ENCODE assay signal across 19 mouse cellular contexts in genomic region chr1:82110071-82110635, GRCm38 (mm10).
DNase-seq lines count a peak whose midpoint lies in the region; ATAC-seq and TF ChIP-seq lines count a peak whose summit lies in the region.
"Had no signal": no experiment of that assay in that cellular context is flagged by ENCODE, and none has a peak within 500 bp of the region (broad histone marks: within the 10 kb centered on the region; RNA-seq: fewer than 3 reads in every experiment).

No protein-coding gene starts in this region.

- in situ Hi-C loops in Patski (cut with MboI; ENCODE audit: low pct_unique_long_range_greater_than_20kb) = no loop called here

- H3K36me3 ChIP-seq in kidney, embryonic 16.5 days (ENCODE audit: insufficient read depth, low read length) = no peaks in the 10 kb centered on the region
- no peaks in the 10 kb centered on the region for H3K36me3 ChIP-seq in midbrain, embryonic 15.5 days (replicated peaks)
- H3K36me3 ChIP-seq: embryonic facial prominence, embryonic 13.5 days; neural tube, embryonic 12.5 days had no signal

- TF ChIP-seq CTCF in Patski (IDR thresholded peaks at IDR 0.05) = no peak

- H3K9ac ChIP-seq in kidney, embryonic 16.5 days (replicated peaks; ENCODE audit: low read length) = no peak overlapping the region
- H3K9ac ChIP-seq in midbrain, embryonic 15.5 days = no peak overlapping the region
- H3K9ac ChIP-seq: embryonic facial prominence, embryonic 13.5 days; neural tube, embryonic 12.5 days had no signal

- ATAC-seq in kidney, embryonic 16.5 days (ENCODE audit: low FRiP score, low TSS enrichment) = no peak
- ATAC-seq in Patski = peak; percentile 73
- ATAC-seq in midbrain, embryonic 15.5 days (replicated peaks) = no peak
- ATAC-seq: forebrain, embryonic 16.5 days; hindbrain, embryonic 16.5 days; intestine, embryonic 16.5 days had no signal

- H3K4me3 ChIP-seq in kidney, embryonic 16.5 days (ENCODE audit: low read length) = no peak overlapping the region
- no peak overlapping the region for H3K4me3 ChIP-seq in midbrain, embryonic 15.5 days
- H3K4me3 ChIP-seq: embryonic facial prominence, embryonic 13.5 days; heart, adult 2 months; neural tube, embryonic 12.5 days had no signal

- no peaks in the 10 kb centered on the region for H3K4me1 ChIP-seq in kidney, embryonic 16.5 days (ENCODE audit: insufficient read depth, low read length)
- H3K4me1 ChIP-seq in midbrain, embryonic 15.5 days = no peaks in the 10 kb centered on the region
- H3K4me1 ChIP-seq: neural tube, embryonic 12.5 days had no signal

- CTCF ChIA-PET in Patski (lab: Charles Lee) = no interaction called here

- no peaks in the 10 kb centered on the region for H3K9me3 ChIP-seq in kidney, embryonic 16.5 days (ENCODE audit: low read length)
- no peaks in the 10 kb centered on the region for H3K9me3 ChIP-seq in midbrain, embryonic 15.5 days
- H3K9me3 ChIP-seq: embryonic facial prominence, embryonic 13.5 days; neural tube, embryonic 12.5 days had no signal

- no peak overlapping the region for H3K27ac ChIP-seq in kidney, embryonic 16.5 days (ENCODE audit: low read length)
- H3K27ac ChIP-seq in midbrain, embryonic 15.5 days = no peak overlapping the region
- H3K27ac ChIP-seq: embryonic facial prominence, embryonic 13.5 days; heart, adult 2 months; kidney, postnatal 0 days; macrophage; neural tube, embryonic 12.5 days had no signal

- DNase-seq in adrenal gland, postnatal 25 days = peak; percentile 4
- no peak for DNase-seq in adrenal gland, adult 8-10 months
- peak; percentile 3 for DNase-seq in kidney, postnatal 14 days
- DNase-seq in Patski (ENCODE audit: low read depth, low spot score) = peak; percentile 31
- peak; percentile 78 for DNase-seq in skeletal muscle tissue, adult 2 months (ENCODE audit: low read depth, low spot score)
- DNase-seq: cerebellum, adult 9-11 months; heart, adult 2 months; liver; thymus, postnatal 36 days had no signal

- WGBS in kidney, embryonic 16.5 days = 83% methylated on average over 1 of the region's 1 CpGs
- WGBS in midbrain, embryonic 15.5 days = 97% methylated on average over 1 of the region's 1 CpGs

- H3K27me3 ChIP-seq in kidney, embryonic 16.5 days (ENCODE audit: insufficient read depth, low read length) = no peaks in the 10 kb centered on the region
- H3K27me3 ChIP-seq in Patski = no peaks in the 10 kb centered on the region
- H3K27me3 ChIP-seq in midbrain, embryonic 15.5 days (replicated peaks) = no peaks in the 10 kb centered on the region
- H3K27me3 ChIP-seq: embryonic facial prominence, embryonic 13.5 days; neural tube, embryonic 12.5 days had no signal

- POLR2A ChIA-PET in Patski (lab: Charles Lee) = interaction anchor here (0.6 kb wide), 1 partner anchor 90 kb away, joined by 6 read pairs; no protein-coding TSS in a partner anchor

- no peak overlapping the region for H3K4me2 ChIP-seq in kidney, embryonic 16.5 days (replicated peaks; ENCODE audit: low read depth, low read length)
- H3K4me2 ChIP-seq in midbrain, embryonic 15.5 days = no peak overlapping the region
- H3K4me2 ChIP-seq: embryonic facial prominence, embryonic 13.5 days; midbrain, embryonic 11.5 days; neural tube, embryonic 12.5 days had no signal
